Mouse (Mus musculus): Measurements from ENCODE around the gene Dgki. TPM values are rescaled to one million over a fixed set of nuclear protein-coding genes. Genes with fewer than 3 reads are reported as not detected.
A peak's percentile ranks its signal among the peaks of the same experiment; 100 is the strongest.

The Dgki gene
- polyA plus RNA-seq, 1 experiment from 2014 or later = 9.6 TPM

DNA sequence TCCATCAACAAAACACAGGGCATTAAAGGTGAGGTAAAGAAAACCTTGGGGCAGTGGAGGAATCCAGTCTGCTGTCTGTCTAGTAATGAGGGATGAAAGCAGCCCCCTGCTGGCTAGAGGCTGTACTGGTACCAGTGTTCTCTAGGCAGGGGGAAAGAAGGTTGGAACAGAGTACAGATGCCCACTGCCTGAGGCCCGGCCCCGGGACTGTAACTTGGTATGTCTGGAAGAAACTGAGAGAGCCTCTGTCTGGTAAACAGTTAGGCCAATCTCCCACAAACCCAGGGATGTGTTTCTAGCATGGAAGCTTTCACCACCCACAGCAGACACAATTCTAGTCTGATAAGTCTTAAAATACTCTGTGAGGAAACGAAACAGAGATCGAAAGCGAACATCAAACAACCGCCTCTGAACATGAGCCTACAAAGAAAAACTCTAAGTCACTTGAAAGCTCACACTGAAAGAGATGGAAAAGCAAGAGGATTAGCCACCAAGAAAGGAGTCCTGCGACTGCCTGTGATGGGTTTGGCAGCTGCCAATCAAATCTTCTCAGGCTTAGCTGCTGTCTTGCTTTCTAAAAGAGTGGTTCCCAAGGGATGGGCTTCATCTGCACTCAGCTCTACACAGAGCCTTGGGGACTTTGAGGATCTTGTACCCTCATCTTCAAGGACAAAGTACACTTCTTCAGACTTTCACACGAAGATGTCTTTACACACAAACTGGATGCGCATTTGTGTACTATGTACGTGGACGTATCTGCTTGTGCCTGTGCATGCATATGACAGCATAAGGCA is 262.7 kb downstream of the Dgki start:
- Histone ChIP-seq H3K27ac (no peak overlapping the region), H3K36me3 (replicated peaks; ENCODE audit: control insufficient read depth, insufficient read depth) (peaks cover 9% of the 10 kb centered on the region), H3K4me3 (replicated peaks; ENCODE audit: low read length) (no peak overlapping the region), H3K9ac (no peak overlapping the region), H3K4me1 (replicated peaks; ENCODE audit: control insufficient read depth, insufficient read depth, low read length) (peaks cover 21% of the 10 kb centered on the region), H3K27me3 (ENCODE audit: control insufficient read depth, insufficient read depth, low read length) (no peaks in the 10 kb centered on the region), H3K9me3 (ENCODE audit: control insufficient read depth, low read length) (no peaks in the 10 kb centered on the region), H3K4me2 (replicated peaks) (no peak overlapping the region)
- DNase-seq (ENCODE audit: low spot score) (peak; percentile 46), ATAC-seq (ENCODE audit: low FRiP score) (peak; percentile 63; the same call in 1 of the 2 replicates)
- 75% methylated on average over 11 of the region's 11 CpGs for WGBS

- Histone ChIP-seq H3K4me2 (replicated peaks) (no peak overlapping the region), H3K9me3 (ENCODE audit: control insufficient read depth, low read length) (no peaks in the 10 kb centered on the region), H3K4me1 (replicated peaks; ENCODE audit: control insufficient read depth, insufficient read depth, low read length) (peaks cover 21% of the 10 kb centered on the region), H3K4me3 (replicated peaks; ENCODE audit: low read length) (no peak overlapping the region), H3K27ac (no peak overlapping the region), H3K36me3 (replicated peaks; ENCODE audit: control insufficient read depth, insufficient read depth) (peaks cover 9% of the 10 kb centered on the region), H3K27me3 (ENCODE audit: control insufficient read depth, insufficient read depth, low read length) (no peaks in the 10 kb centered on the region), H3K9ac (no peak overlapping the region)
- no peak for ATAC-seq (ENCODE audit: low FRiP score)
- no peak for DNase-seq (ENCODE audit: low spot score)
- 70% methylated on average over 6 of the region's 6 CpGs for WGBS
These were observed 264.3 kb downstream of the Dgki start for GRCm38 (mm10) chr6:37035681-37036080.

DNA sequence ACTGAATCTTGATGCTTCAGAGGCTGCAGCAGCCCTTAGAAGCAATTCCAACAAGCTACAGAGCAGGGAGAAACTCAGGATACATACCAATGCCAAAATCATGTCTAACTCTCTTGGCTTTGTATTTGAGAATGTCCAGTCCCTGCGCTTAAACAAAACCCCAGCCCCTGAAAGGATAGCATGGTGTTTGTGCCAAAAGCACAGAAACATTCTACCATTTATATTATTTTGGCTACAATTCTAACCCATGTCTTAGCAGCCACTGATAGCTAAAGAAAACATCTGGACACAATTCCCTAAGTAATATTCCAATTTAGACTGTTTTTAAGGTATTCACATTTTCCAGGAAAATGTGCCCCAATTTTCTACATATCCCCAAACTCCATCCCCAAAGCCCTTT is 269.0 kb downstream of the Dgki start:
- Histone ChIP-seq H3K27ac (no peak overlapping the region), H3K4me2 (replicated peaks) (no peak overlapping the region), H3K36me3 (replicated peaks; ENCODE audit: control insufficient read depth, insufficient read depth) (peaks cover 16% of the 10 kb centered on the region), H3K4me3 (replicated peaks; ENCODE audit: low read length) (no peak overlapping the region), H3K9me3 (ENCODE audit: control insufficient read depth, low read length) (no peaks in the 10 kb centered on the region), H3K27me3 (ENCODE audit: control insufficient read depth, insufficient read depth, low read length) (no peaks in the 10 kb centered on the region), H3K4me1 (replicated peaks; ENCODE audit: control insufficient read depth, insufficient read depth, low read length) (peaks cover 8% of the 10 kb centered on the region), H3K9ac (no peak overlapping the region)
- no peak for DNase-seq (ENCODE audit: low spot score)
- ATAC-seq (ENCODE audit: low FRiP score) = no peak
- WGBS = 78% methylated on average over 1 of the region's 1 CpGs

DNA sequence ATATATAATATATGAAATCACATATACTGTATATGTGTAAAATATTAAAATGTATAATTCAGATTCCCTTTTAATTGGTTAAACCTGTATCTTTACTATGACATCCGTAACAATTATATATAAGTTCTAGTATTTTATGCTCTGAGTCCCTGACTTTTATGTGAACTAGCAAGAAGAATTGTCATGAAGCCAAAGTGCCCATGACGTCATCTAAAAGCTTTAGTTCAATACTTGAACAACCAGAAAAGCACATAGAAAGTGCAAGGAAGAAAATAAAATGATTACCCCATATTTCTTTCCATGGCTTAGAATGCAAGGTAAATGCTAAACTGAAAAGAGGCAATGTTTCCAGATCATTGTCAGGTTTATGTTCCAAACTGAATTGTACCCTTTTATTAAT is 269.6 kb downstream of the Dgki start:
- peaks cover 9% of the 10 kb centered on the region for H3K4me1 ChIP-seq (replicated peaks; ENCODE audit: control insufficient read depth, insufficient read depth, low read length)
- no peak overlapping the region for H3K27ac ChIP-seq
- H3K9me3 ChIP-seq (ENCODE audit: control insufficient read depth, low read length) = no peaks in the 10 kb centered on the region
- H3K4me2 ChIP-seq (replicated peaks) = no peak overlapping the region
- no peak for ATAC-seq (ENCODE audit: low FRiP score)
- no peak overlapping the region for H3K9ac ChIP-seq
- no peaks in the 10 kb centered on the region for H3K27me3 ChIP-seq (ENCODE audit: control insufficient read depth, insufficient read depth, low read length)
- WGBS = 92% methylated on average over 2 of the region's 2 CpGs
- no peak for DNase-seq (ENCODE audit: low spot score)
- H3K36me3 ChIP-seq (replicated peaks; ENCODE audit: control insufficient read depth, insufficient read depth) = peaks cover 16% of the 10 kb centered on the region
- no peak overlapping the region for H3K4me3 ChIP-seq (replicated peaks; ENCODE audit: low read length)

DNA sequence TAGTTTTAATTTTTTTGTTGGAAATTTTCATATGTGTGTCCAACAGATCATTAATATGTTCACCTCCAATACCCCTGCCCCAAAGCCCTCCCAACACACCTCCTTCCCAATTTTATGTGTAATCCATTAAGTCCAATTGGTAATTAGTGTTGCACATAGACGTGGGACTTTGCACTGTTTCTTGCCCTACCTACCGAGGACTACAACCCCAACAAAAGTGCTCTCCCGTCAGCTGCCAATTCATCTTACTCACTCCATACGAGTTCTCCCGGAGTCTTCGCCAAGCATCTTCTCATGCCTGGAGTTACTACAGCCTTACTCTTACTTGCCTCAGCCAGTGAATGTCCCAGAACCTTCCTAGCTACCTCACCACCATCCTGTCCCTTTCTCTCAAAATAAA is 271.1 kb downstream of the Dgki start:
- H3K4me1 ChIP-seq (replicated peaks; ENCODE audit: control insufficient read depth, insufficient read depth, low read length) = peaks cover 9% of the 10 kb centered on the region
- no peak overlapping the region for H3K9ac ChIP-seq
- ATAC-seq (ENCODE audit: low FRiP score) (no peak), DNase-seq (ENCODE audit: low spot score) (no peak)
- H3K27me3 ChIP-seq (ENCODE audit: control insufficient read depth, insufficient read depth, low read length) = no peaks in the 10 kb centered on the region
- H3K9me3 ChIP-seq (ENCODE audit: control insufficient read depth, low read length) = no peaks in the 10 kb centered on the region
- no peak overlapping the region for H3K27ac ChIP-seq
- no peak overlapping the region for H3K4me3 ChIP-seq (replicated peaks; ENCODE audit: low read length)
- 86% methylated on average over 6 of the region's 6 CpGs for WGBS
- peaks cover 16% of the 10 kb centered on the region for H3K36me3 ChIP-seq (replicated peaks; ENCODE audit: control insufficient read depth, insufficient read depth)
- H3K4me2 ChIP-seq (replicated peaks) = no peak overlapping the region

- no peak overlapping the region for H3K27ac ChIP-seq
- DNase-seq (ENCODE audit: low spot score) (no peak), ATAC-seq (ENCODE audit: low FRiP score) (no peak)
- WGBS = 99% methylated on average over 2 of the region's 2 CpGs
- H3K36me3 ChIP-seq (replicated peaks; ENCODE audit: control insufficient read depth, insufficient read depth) = peaks cover 16% of the 10 kb centered on the region
- H3K4me1 ChIP-seq (replicated peaks; ENCODE audit: control insufficient read depth, insufficient read depth, low read length) = peaks cover 9% of the 10 kb centered on the region
- H3K4me3 ChIP-seq (replicated peaks; ENCODE audit: low read length) = no peak overlapping the region
- H3K27me3 ChIP-seq (ENCODE audit: control insufficient read depth, insufficient read depth, low read length) = no peaks in the 10 kb centered on the region
- H3K9me3 ChIP-seq (ENCODE audit: control insufficient read depth, low read length) = no peaks in the 10 kb centered on the region
- no peak overlapping the region for H3K9ac ChIP-seq
- no peak overlapping the region for H3K4me2 ChIP-seq (replicated peaks)
These were observed 271.7 kb downstream of the Dgki start for GRCm38 (mm10) chr6:37028300-37028699.

DNA sequence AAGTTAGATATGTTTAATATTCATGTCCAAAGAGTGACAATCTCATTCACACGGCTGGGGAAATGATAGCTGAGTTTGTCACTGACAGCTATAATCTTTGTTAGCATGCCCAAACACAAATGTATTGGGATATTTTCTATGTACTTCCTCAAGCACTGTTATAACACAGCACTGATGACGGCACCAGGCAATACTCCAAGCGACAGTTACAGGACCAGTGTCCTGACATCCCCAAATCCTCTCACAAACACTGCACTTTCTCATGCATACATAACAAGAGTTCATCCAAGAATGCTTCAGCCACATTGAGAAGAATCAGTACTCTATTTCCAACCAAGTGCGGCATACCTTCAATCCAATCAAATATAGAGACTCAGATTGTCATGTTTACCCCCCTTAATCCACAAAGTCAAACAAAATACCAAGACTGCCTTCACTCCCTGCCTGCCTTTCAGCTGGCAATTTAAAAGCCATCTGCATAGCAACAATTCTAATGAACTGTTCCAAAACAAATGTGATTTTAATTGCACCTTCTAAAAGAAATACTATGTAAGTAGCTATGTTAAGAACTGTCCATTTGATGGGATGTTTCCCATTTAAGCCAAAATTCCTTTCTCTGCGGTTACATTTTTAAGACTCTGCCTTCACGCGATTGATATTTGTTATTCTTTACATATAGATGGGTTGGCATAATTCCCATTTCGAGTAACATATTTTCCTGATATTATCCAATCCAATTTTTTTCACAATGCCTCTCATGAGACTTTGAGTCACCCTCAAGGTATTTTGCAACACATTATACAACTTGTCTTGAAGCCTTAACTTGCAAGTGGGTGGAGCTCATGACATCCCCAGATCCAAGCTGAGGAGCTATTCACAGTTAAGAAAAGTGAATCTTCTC is 273.4 kb downstream of the Dgki start:
- Histone ChIP-seq H3K9me3 (ENCODE audit: control insufficient read depth, low read length) (no peaks in the 10 kb centered on the region), H3K4me2 (replicated peaks) (no peak overlapping the region), H3K36me3 (replicated peaks; ENCODE audit: control insufficient read depth, insufficient read depth) (peaks cover 8% of the 10 kb centered on the region; the same call in 1 of the 2 replicates), H3K27ac (no peak overlapping the region), H3K27me3 (ENCODE audit: control insufficient read depth, insufficient read depth, low read length) (no peaks in the 10 kb centered on the region), H3K4me1 (replicated peaks; ENCODE audit: control insufficient read depth, insufficient read depth, low read length) (peaks cover 9% of the 10 kb centered on the region), H3K4me3 (replicated peaks; ENCODE audit: low read length) (no peak overlapping the region), H3K9ac (no peak overlapping the region)
- DNase-seq (ENCODE audit: low spot score) (no peak), ATAC-seq (ENCODE audit: low FRiP score) (no peak)
- 75% methylated on average over 8 of the region's 8 CpGs for WGBS

GRCm38 (mm10) chr6:37016046-37016445 is 283.9 kb downstream of the Dgki start:
- ATAC-seq (ENCODE audit: low FRiP score) (0 out of 2 replicates have a peak, but pooled peaks have one; percentile 60), DNase-seq (ENCODE audit: low spot score) (no peak)
- Histone ChIP-seq H3K4me1 (replicated peaks; ENCODE audit: control insufficient read depth, insufficient read depth, low read length) (peaks cover 8% of the 10 kb centered on the region), H3K9ac (no peak overlapping the region), H3K27ac (peak overlapping the region; percentile 47), H3K27me3 (ENCODE audit: control insufficient read depth, insufficient read depth, low read length) (no peaks in the 10 kb centered on the region), H3K4me2 (replicated peaks) (no peak overlapping the region), H3K9me3 (ENCODE audit: control insufficient read depth, low read length) (no peaks in the 10 kb centered on the region), H3K36me3 (replicated peaks; ENCODE audit: control insufficient read depth, insufficient read depth) (no peaks in the 10 kb centered on the region; the same call in 1 of the 2 replicates), H3K4me3 (replicated peaks; ENCODE audit: low read length) (no peak overlapping the region)

GRCm38 (mm10) chr6:37011597-37011996 is 288.4 kb downstream of the Dgki start:
- 96% methylated on average over 2 of the region's 2 CpGs for WGBS
- DNase-seq (ENCODE audit: low spot score) (no peak), ATAC-seq (ENCODE audit: low FRiP score) (no peak)
- Histone ChIP-seq H3K4me2 (replicated peaks) (no peak overlapping the region), H3K9ac (no peak overlapping the region), H3K36me3 (replicated peaks; ENCODE audit: control insufficient read depth, insufficient read depth) (no peaks in the 10 kb centered on the region), H3K9me3 (ENCODE audit: control insufficient read depth, low read length) (no peaks in the 10 kb centered on the region), H3K27me3 (ENCODE audit: control insufficient read depth, insufficient read depth, low read length) (no peaks in the 10 kb centered on the region), H3K4me1 (replicated peaks; ENCODE audit: control insufficient read depth, insufficient read depth, low read length) (peaks cover 7% of the 10 kb centered on the region), H3K27ac (no peak overlapping the region), H3K4me3 (replicated peaks; ENCODE audit: low read length) (no peak overlapping the region)
